15 mouse cellular contexts compared by ENCODE assay signal in the genomic region with DNA sequence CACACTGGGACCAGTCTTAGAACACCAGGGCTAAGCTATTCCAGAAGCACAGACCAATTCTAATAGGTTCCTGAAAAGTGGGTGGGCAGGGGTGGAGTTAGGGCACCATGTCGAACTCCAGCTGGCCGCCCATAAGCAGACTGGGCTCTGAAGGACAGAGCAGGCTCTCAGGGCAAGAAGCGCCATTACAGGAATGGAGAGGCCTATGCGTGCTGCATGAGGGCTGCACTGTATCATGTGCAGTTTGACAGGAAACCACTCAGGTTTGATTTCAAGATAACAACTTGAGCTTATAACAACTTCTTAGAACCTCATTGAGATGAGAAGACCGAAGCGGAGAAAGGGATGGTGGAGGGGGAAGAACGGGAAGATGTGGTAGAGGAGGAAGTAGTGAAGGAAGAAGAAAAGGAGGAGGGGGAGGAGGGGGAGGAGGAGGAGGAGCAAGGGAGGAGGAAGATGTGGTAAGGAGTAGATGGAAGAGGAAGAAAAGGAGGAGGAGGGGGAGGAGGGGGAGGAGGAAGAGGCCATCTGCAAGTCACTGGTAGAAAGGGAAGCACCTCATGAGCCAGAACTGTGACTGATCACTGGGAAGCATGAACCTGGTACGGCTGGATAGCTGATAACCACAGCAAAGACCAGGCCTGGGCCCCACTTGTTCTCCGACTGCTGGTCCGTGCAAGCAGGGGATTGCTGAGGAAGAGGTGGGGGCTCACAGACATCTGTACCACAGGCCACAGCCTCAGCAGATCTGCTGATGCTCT. TPM values are rescaled to one million over a fixed set of nuclear protein-coding genes. Genes with fewer than 3 reads are reported as not detected.
DNase-seq lines count a peak whose midpoint lies in the region; ATAC-seq lines count a peak whose summit lies in the region.
"Had no signal": no experiment of that assay in that cellular context is flagged by ENCODE, and none has a peak within 500 bp of the region (broad histone marks: within the 10 kb centered on the region; RNA-seq: fewer than 3 reads in every experiment).

No protein-coding gene starts in this region.

- no peak overlapping the region for H3K4me3 ChIP-seq in hindbrain, embryonic 13.5 days
- H3K4me3 ChIP-seq: forebrain, embryonic 13.5 days; kidney, embryonic 15.5 days; liver, embryonic 13.5 days; midbrain, embryonic 10.5 days; neural tube, embryonic 12.5 days had no signal

- H3K9me3 ChIP-seq in hindbrain, embryonic 13.5 days = no peaks in the 10 kb centered on the region
- H3K9me3 ChIP-seq: forebrain, embryonic 13.5 days; kidney, embryonic 15.5 days; liver, embryonic 13.5 days; midbrain, embryonic 10.5 days; neural tube, embryonic 12.5 days had no signal

- H3K4me1 ChIP-seq in hindbrain, embryonic 13.5 days (replicated peaks) = 0 out of 2 replicates have a peak, but pooled peaks cover 4% of the 10 kb centered on the region
- H3K4me1 ChIP-seq: forebrain, embryonic 13.5 days; kidney, embryonic 15.5 days; midbrain, embryonic 10.5 days; neural tube, embryonic 12.5 days had no signal

- 93% methylated on average over 10 of the region's 10 CpGs for WGBS in hindbrain, embryonic 13.5 days

- H3K27ac ChIP-seq in hindbrain, embryonic 13.5 days = no peak overlapping the region
- H3K27ac ChIP-seq: forebrain, embryonic 13.5 days; kidney, embryonic 15.5 days; liver, embryonic 13.5 days; midbrain, embryonic 10.5 days; neural tube, embryonic 12.5 days had no signal

- no peaks in the 10 kb centered on the region for H3K27me3 ChIP-seq in hindbrain, embryonic 13.5 days
- H3K27me3 ChIP-seq: forebrain, embryonic 13.5 days; kidney, embryonic 15.5 days; liver, embryonic 13.5 days; neural tube, embryonic 12.5 days had no signal

- H3K4me2 ChIP-seq in hindbrain, embryonic 13.5 days = no peak overlapping the region
- H3K4me2 ChIP-seq: forebrain, embryonic 13.5 days; kidney, embryonic 15.5 days; liver, embryonic 13.5 days; neural tube, embryonic 12.5 days had no signal

- H3K36me3 ChIP-seq in hindbrain, embryonic 13.5 days = no peaks in the 10 kb centered on the region
- H3K36me3 ChIP-seq: kidney, embryonic 15.5 days; liver, embryonic 13.5 days; midbrain, embryonic 10.5 days; neural tube, embryonic 12.5 days had no signal

- peak; percentile 75 for DNase-seq in layer of hippocampus, adult 9-11 months
- DNase-seq in layer of hippocampus, postnatal 36 days = no peak
- DNase-seq in brain, adult 2 months (ENCODE audit: low read depth, low spot score) = peak; percentile 40
- peak; percentile 71 to 73 for DNase-seq in thymus, postnatal 36 days
- no peak for DNase-seq in cerebellum, adult 11 months
- DNase-seq in adrenal gland, adult (ENCODE audit: inconsistent age in 2 of 2, low spot score in 1 of 2) = no peak
- DNase-seq: gastrocnemius, postnatal 10 days; heart, postnatal 14 days; liver, embryonic 13.5 days had no signal

- ATAC-seq in megakaryocyte, adult 5-6 weeks (ENCODE audit: poor library complexity, severe bottlenecking) = peak; percentile 48
- ATAC-seq in hindbrain, embryonic 13.5 days (ENCODE audit: low FRiP score) = no peak
- ATAC-seq: forebrain, embryonic 13.5 days had no signal

- no peak overlapping the region for H3K9ac ChIP-seq in hindbrain, embryonic 13.5 days
- H3K9ac ChIP-seq: forebrain, embryonic 13.5 days; kidney, embryonic 15.5 days; liver, embryonic 13.5 days; neural tube, embryonic 12.5 days had no signal

RNA-seq across cellular contexts. Expression of gene Tgfbr1, which starts 33.3 kb away (rescaled TPM):
- 10 to 100 TPM; 25.3 to 25.9 TPM for total RNA-seq in layer of hippocampus, postnatal 36 days (2021)
- 22.9 and 25.3 TPM in 2 replicates for total RNA-seq in megakaryocyte, adult 5-6 weeks (2015)
- total RNA-seq in megakaryocyte, adult 5-6 weeks (2017) = 27.8 and 32.9 TPM in 2 replicates
- 46.1 and 50.2 TPM in 2 replicates for polyA plus RNA-seq in hindbrain, embryonic 13.5 days (2015; fragmentation: Nextera tagmentation; extraction: Ambion mirVana)

Comparison
In these comparisons a context has a peak if more than half of its experiments do, and no peak if none do; other contexts are left out.
1. DNase-seq: peak in layer of hippocampus, adult 9-11 months (single experiment), brain, adult 2 months (single experiment) and thymus, postnatal 36 days (2 of 2); none in layer of hippocampus, postnatal 36 days (0 of 2), cerebellum, adult 11 months (single experiment) and adrenal gland, adult (0 of 2).